ENCODE assay signal across 20 mouse cellular contexts in genomic region chr1:151126756-151127155, GRCm38 (mm10). TPM values are rescaled to one million over a fixed set of nuclear protein-coding genes. Genes with fewer than 3 reads are reported as not detected.
DNase-seq lines count a peak whose midpoint lies in the region; ATAC-seq and TF ChIP-seq lines count a peak whose summit lies in the region.
"Had no signal": no experiment of that assay in that cellular context is flagged by ENCODE, and none has a peak within 500 bp of the region (broad histone marks: within the 10 kb centered on the region; RNA-seq: fewer than 3 reads in every experiment).

No protein-coding gene starts in this region.

- H3K4me1 ChIP-seq in heart, embryonic 10.5 days = peaks cover 32% of the 10 kb centered on the region
- H3K4me1 ChIP-seq in heart, adult 2 months (ENCODE audit: control insufficient read depth, insufficient read depth, low read length) = peaks cover 6% of the 10 kb centered on the region
- peaks cover 52% of the 10 kb centered on the region for H3K4me1 ChIP-seq in liver, embryonic 12.5 days
- peaks cover 38% of the 10 kb centered on the region for H3K4me1 ChIP-seq in liver, embryonic 16.5 days (ENCODE audit: control insufficient read depth, low read depth, low read length)
- no peaks in the 10 kb centered on the region for H3K4me1 ChIP-seq in forebrain, embryonic 15.5 days
- H3K4me1 ChIP-seq: embryonic facial prominence, embryonic 12.5 days; forebrain, embryonic 13.5 days; hindbrain, embryonic 10.5 days had no signal

- H3K4me3 ChIP-seq in heart, embryonic 10.5 days = no peak overlapping the region
- H3K4me3 ChIP-seq in heart, adult 2 months = no peak overlapping the region
- no peak overlapping the region for H3K4me3 ChIP-seq in liver, embryonic 12.5 days
- H3K4me3 ChIP-seq in liver, embryonic 16.5 days (ENCODE audit: low read depth, low read length) = peak overlapping the region; percentile 4; the same call in 1 of the 2 replicates
- H3K4me3 ChIP-seq in forebrain, embryonic 15.5 days = no peak overlapping the region
- H3K4me3 ChIP-seq: embryonic facial prominence, embryonic 12.5 days; forebrain, embryonic 13.5 days; heart, embryonic 15.5 days; hindbrain, embryonic 10.5 days had no signal

- no peaks in the 10 kb centered on the region for H3K36me3 ChIP-seq in heart, embryonic 10.5 days
- H3K36me3 ChIP-seq in heart, adult 2 months (ENCODE audit: control insufficient read depth, insufficient read depth, low read length) = peaks cover 6% of the 10 kb centered on the region
- no peaks in the 10 kb centered on the region for H3K36me3 ChIP-seq in liver, embryonic 12.5 days
- H3K36me3 ChIP-seq in liver, embryonic 16.5 days (ENCODE audit: control insufficient read depth, insufficient read depth) = no peaks in the 10 kb centered on the region
- no peaks in the 10 kb centered on the region for H3K36me3 ChIP-seq in forebrain, embryonic 15.5 days
- H3K36me3 ChIP-seq: embryonic facial prominence, embryonic 12.5 days; heart, embryonic 15.5 days; hindbrain, embryonic 10.5 days had no signal

- TF ChIP-seq CTCF in heart, adult 2 months (IDR thresholded peaks at IDR 0.05) = no peak

- ATAC-seq in erythroblast, adult 5-6 weeks (replicated peaks; ENCODE audit: low FRiP score, poor library complexity, severe bottlenecking) = peak; percentile 87
- ATAC-seq in liver, embryonic 12.5 days = peak; percentile 69
- ATAC-seq in liver, embryonic 16.5 days (ENCODE audit: low read depth) = peak; percentile 71
- ATAC-seq in forebrain, embryonic 15.5 days (replicated peaks) = no peak
- ATAC-seq: forebrain, embryonic 13.5 days had no signal

- 52% methylated on average over 1 of the region's 1 CpGs for WGBS in heart, embryonic 10.5 days
- 71% methylated on average over 1 of the region's 1 CpGs for WGBS in heart, adult 2 months
- WGBS in liver, embryonic 12.5 days (ENCODE audit: insufficient replicate concordance) = 12% methylated on average over 1 of the region's 1 CpGs
- WGBS in liver, embryonic 16.5 days (ENCODE audit: insufficient replicate concordance) = 22% methylated on average over 1 of the region's 1 CpGs
- 63% methylated on average over 1 of the region's 1 CpGs for WGBS in forebrain, embryonic 15.5 days

- no peaks in the 10 kb centered on the region for H3K79me2 ChIP-seq in heart, adult 2 months (replicated peaks; ENCODE audit: control insufficient read depth, insufficient read depth, low read length)

- H3K9me3 ChIP-seq in heart, embryonic 10.5 days = no peaks in the 10 kb centered on the region
- H3K9me3 ChIP-seq in liver, embryonic 12.5 days (replicated peaks) = no peaks in the 10 kb centered on the region
- H3K9me3 ChIP-seq in liver, embryonic 16.5 days (replicated peaks; ENCODE audit: control insufficient read depth, low read length) = no peaks in the 10 kb centered on the region
- no peaks in the 10 kb centered on the region for H3K9me3 ChIP-seq in forebrain, embryonic 15.5 days
- H3K9me3 ChIP-seq: embryonic facial prominence, embryonic 12.5 days; forebrain, embryonic 13.5 days; heart, embryonic 15.5 days; hindbrain, embryonic 10.5 days had no signal

- H3K9ac ChIP-seq in heart, adult 2 months (ENCODE audit: low read depth, low read length) = no peak overlapping the region
- H3K9ac ChIP-seq in liver, embryonic 12.5 days = no peak overlapping the region; the same call in 1 of the 2 replicates
- H3K9ac ChIP-seq in liver, embryonic 16.5 days (ENCODE audit: low read depth, low read length) = peak overlapping the region; percentile 8; the same call in 1 of the 2 replicates
- no peak overlapping the region for H3K9ac ChIP-seq in forebrain, embryonic 15.5 days (replicated peaks)
- H3K9ac ChIP-seq: embryonic facial prominence, embryonic 12.5 days; forebrain, embryonic 13.5 days; heart, embryonic 15.5 days; hindbrain, embryonic 14.5 days had no signal

- intact Hi-C loops in heart, adult 2 months (cut with DNase I) = loop anchor here (5.0 kb wide), 2 partner anchors 44 to 216 kb away; partner anchors contain the start of gene Ivns1abp

- peak overlapping the region; percentile 27 for H3K4me2 ChIP-seq in liver, embryonic 12.5 days
- H3K4me2 ChIP-seq in liver, embryonic 16.5 days (ENCODE audit: low read depth, low read length) = peak overlapping the region; percentile 19
- no peak overlapping the region for H3K4me2 ChIP-seq in forebrain, embryonic 15.5 days (replicated peaks)
- H3K4me2 ChIP-seq: embryonic facial prominence, embryonic 12.5 days; forebrain, embryonic 13.5 days; heart, embryonic 15.5 days; hindbrain, embryonic 14.5 days had no signal

- TF ChIP-seq POLR2A in heart, adult 2 months (IDR thresholded peaks at IDR 0.05; ENCODE audit: insufficient read depth, low read depth, low read length) = no peak

- DNase-seq in heart, embryonic 10.5 days (ENCODE audit: low spot score) = no peak
- DNase-seq in heart, adult 2 months = no peak
- no peak for DNase-seq in thymus, postnatal 25 days
- no peak for DNase-seq in lung, postnatal 10 days
- DNase-seq: adrenal gland, postnatal 10 days; cerebellum, adult 11 months; cerebellum, adult 9-10 months; cerebellum, postnatal 25 days had no signal

- peak overlapping the region; percentile 38; the same call in 1 of the 2 replicates for H3K27ac ChIP-seq in heart, embryonic 10.5 days
- no peak overlapping the region for H3K27ac ChIP-seq in heart, adult 2 months
- H3K27ac ChIP-seq in liver, embryonic 12.5 days = peak overlapping the region; percentile 68
- H3K27ac ChIP-seq in liver, embryonic 16.5 days (ENCODE audit: low read length) = peak overlapping the region; percentile 63
- no peak overlapping the region for H3K27ac ChIP-seq in forebrain, embryonic 15.5 days (replicated peaks)
- H3K27ac ChIP-seq: embryonic facial prominence, embryonic 12.5 days; forebrain, embryonic 13.5 days; heart, embryonic 15.5 days; hindbrain, embryonic 10.5 days; hindbrain, embryonic 14.5 days had no signal

- H3K27me3 ChIP-seq in heart, embryonic 10.5 days (ENCODE audit: insufficient read depth, poor library complexity, severe bottlenecking) = no peaks in the 10 kb centered on the region
- no peaks in the 10 kb centered on the region for H3K27me3 ChIP-seq in heart, adult 2 months (ENCODE audit: control insufficient read depth, insufficient read depth, low read length)
- no peaks in the 10 kb centered on the region for H3K27me3 ChIP-seq in liver, embryonic 12.5 days (replicated peaks)
- no peaks in the 10 kb centered on the region for H3K27me3 ChIP-seq in liver, embryonic 16.5 days (ENCODE audit: control insufficient read depth, insufficient read depth, low read depth, low read length)
- no peaks in the 10 kb centered on the region for H3K27me3 ChIP-seq in forebrain, embryonic 15.5 days
- H3K27me3 ChIP-seq: embryonic facial prominence, embryonic 12.5 days; forebrain, embryonic 13.5 days; heart, embryonic 15.5 days had no signal

- TF ChIP-seq EP300 in heart, adult 2 months (IDR thresholded peaks at IDR 0.05; ENCODE audit: insufficient read depth, low read depth, low read length) = no peak

RNA-seq across cellular contexts. Expression of gene Gm47985, which starts 55.6 kb away (rescaled TPM):
- 0.93 and 1.5 TPM in 2 replicates for polyA plus RNA-seq in heart, embryonic 10.5 days (2016; fragmentation: Nextera tagmentation; extraction: Ambion mirVana)
- total RNA-seq in heart, adult 2 months (2021) = under 1 TPM; 0.29 to 0.80 TPM
- 1.1 and 3.2 TPM in 2 replicates for polyA plus RNA-seq in heart, adult 2 months (2012; rRNA removed)
- 2.7 and 8.6 TPM in 2 replicates for total RNA-seq in erythroblast, adult 5-6 weeks (2015; ENCODE audit: low replicate concordance)
- total RNA-seq in erythroblast, adult 5-6 weeks (2017; ENCODE audit: low replicate concordance) = 4.9 and 6.6 TPM in 2 replicates
- 3.7 and 4.1 TPM in 2 replicates for polyA plus RNA-seq in liver, embryonic 12.5 days (2016; fragmentation: Nextera tagmentation; extraction: Ambion mirVana)
- 1.4 and 1.8 TPM in 2 replicates for polyA plus RNA-seq in liver, embryonic 16.5 days (2015; fragmentation: Nextera tagmentation; extraction: Ambion mirVana)
- polyA plus RNA-seq in forebrain, embryonic 15.5 days (2015; fragmentation: Nextera tagmentation; extraction: Ambion mirVana) = not detected in 2 replicates
- total RNA-seq: adrenal gland, postnatal 10 days; adrenal gland, postnatal 4 days had no signal
- polyA plus RNA-seq: brain, embryonic 14.5 days; cortical plate, adult 2 months had no signal

Comparison
In these comparisons a context has a peak if more than half of its experiments do, and no peak if none do; other contexts are left out.
1. H3K27ac ChIP-seq: peak in heart, embryonic 10.5 days (single experiment), liver, embryonic 12.5 days (single experiment) and liver, embryonic 16.5 days (single experiment); none in heart, adult 2 months (single experiment) and forebrain, embryonic 15.5 days (single experiment).